Mouse (Mus musculus) spleen, postnatal 10 days (tissue): Measurements from ENCODE around the gene Eddm3b.

Experiments used
- DNase-seq, 2 experiments: peaks; one replicate each; pipeline ENCODE4 v3.0.0; 2021 to 2022; ENCODE audit warnings: low spot score in 2 of 2

Gene Eddm3b

GRCm38 (mm10) chr14:51113916-51114560 lies at the start of gene Eddm3b:
Gene Eddm3b, plus strand, starts transcription at chr14:51114426.
- DNase-seq: no peak

- DNase-seq: no peak
Observed at GRCm38 (mm10) chr14:51068956-51069355, 45.3 kb upstream of the Eddm3b start.

- DNase-seq: peak; percentile 53 to 83
Observed at GRCm38 (mm10) chr14:51069617-51070016, 44.6 kb upstream of the Eddm3b start.

GRCm38 (mm10) chr14:51074335-51074734 lies 39.9 kb upstream of the Eddm3b start, which contains the start of gene Olfr750:
Gene Olfr750, minus strand, starts transcription at chr14:51074435.
- no peak for DNase-seq

- no peak for DNase-seq
Observed at GRCm38 (mm10) chr14:51079180-51079579, 35.0 kb upstream of the Eddm3b start.

- no peak for DNase-seq
Observed at GRCm38 (mm10) chr14:51081035-51081434, 33.2 kb upstream of the Eddm3b start.

GRCm38 (mm10) chr14:51082599-51083581 lies 31.3 kb upstream of the Eddm3b start:
- DNase-seq: peak in 1 of 2 experiments; percentile 68

- DNase-seq: peak in 1 of 2 experiments; percentile 30
Observed at GRCm38 (mm10) chr14:51083805-51084204, 30.4 kb upstream of the Eddm3b start.

- DNase-seq: no peak
Observed at GRCm38 (mm10) chr14:51085086-51085485, 29.1 kb upstream of the Eddm3b start.

- DNase-seq: no peak
Observed at GRCm38 (mm10) chr14:51085911-51086310, 28.3 kb upstream of the Eddm3b start.

GRCm38 (mm10) chr14:51087762-51088161 lies 26.5 kb upstream of the Eddm3b start:
- no peak for DNase-seq

- DNase-seq: peak; percentile 70 to 85
Observed at GRCm38 (mm10) chr14:51088166-51088969, 25.9 kb upstream of the Eddm3b start.

- DNase-seq: peak; percentile 95
Observed at GRCm38 (mm10) chr14:51088970-51089673, 25.1 kb upstream of the Eddm3b start.

- DNase-seq: peak in 1 of 2 experiments; percentile 25
Observed at GRCm38 (mm10) chr14:51089674-51090076, 24.6 kb upstream of the Eddm3b start.

- peak; percentile 83 to 84 for DNase-seq
Observed at GRCm38 (mm10) chr14:51090077-51090781, 24.0 kb upstream of the Eddm3b start.

GRCm38 (mm10) chr14:51090921-51091900 lies 23.0 kb upstream of the Eddm3b start, which contains the start of the genes Rnase4 and Ang:
Gene Rnase4, plus strand, starts transcription at chr14:51091077.
Gene Ang, plus strand, starts transcription at chr14:51091150.
- DNase-seq: peak; percentile 26 to 41

GRCm38 (mm10) chr14:51092073-51092620 lies 22.1 kb upstream of the Eddm3b start:
- DNase-seq: no peak

- no peak for DNase-seq
Observed at GRCm38 (mm10) chr14:51093496-51093895, 20.7 kb upstream of the Eddm3b start.
